Mouse (Mus musculus) heart, adult 2 months (tissue): ENCODE results near the gene Itgb8.

Experiments
- CTCF ChIP-seq: fragments of 200-600 bp; IDR thresholded peaks from 2 replicates; pipeline ENCODE4 v1.8.1; 2022; ENCODE audit warnings: antibody characterized with exemption, mild to moderate bottlenecking, moderate library complexity
- EP300 ChIP-seq: fragments of 200-500 bp; IDR thresholded peaks from 2 replicates; pipeline ENCODE4 v1.6.1; 2011; ENCODE audit warnings: low read depth, low read length, control low read depth; ENCODE audit not compliant: insufficient read depth
- POLR2A ChIP-seq: fragments of 200-500 bp; IDR thresholded peaks from 2 replicates; pipeline ENCODE4 v1.6.1; 2011; ENCODE audit warnings: mild to moderate bottlenecking, low read depth, low read length, control low read depth; ENCODE audit not compliant: insufficient read depth

- TF ChIP-seq CTCF (no peak), POLR2A (no peak), EP300 (no peak)
Measured at GRCm38 (mm10) chr12:119219409-119219808, 19.2 kb downstream of the Itgb8 start.
